Mouse (Mus musculus): Measurements from ENCODE around the gene Mtif3. TPM values are rescaled to one million over a fixed set of nuclear protein-coding genes. Genes with fewer than 3 reads are reported as not detected.

The Mtif3 gene
- polyA plus RNA-seq, 1 experiment from 2014 or later: 11.8 TPM

- Histone ChIP-seq H3K36me3 (ENCODE audit: control insufficient read depth, insufficient read depth) (no peaks in the 10 kb centered on the region), H3K9ac (ENCODE audit: low read depth, low read length) (no peak overlapping the region), H3K9me3 (replicated peaks; ENCODE audit: control insufficient read depth, low read length) (no peaks in the 10 kb centered on the region), H3K27ac (ENCODE audit: low read length) (no peak overlapping the region), H3K4me2 (ENCODE audit: low read depth, low read length) (no peak overlapping the region), H3K27me3 (ENCODE audit: control insufficient read depth, insufficient read depth, low read depth, low read length) (no peaks in the 10 kb centered on the region), H3K4me1 (ENCODE audit: control insufficient read depth, low read depth, low read length) (peaks cover 4% of the 10 kb centered on the region), H3K4me3 (ENCODE audit: low read depth, low read length) (no peak overlapping the region)
- ATAC-seq (ENCODE audit: low read depth): no peak
- WGBS (ENCODE audit: insufficient replicate concordance): 61% methylated on average over 13 of the region's 13 CpGs
Measured at GRCm38 (mm10) chr5:146968695-146969393, 5.2 kb upstream of the Mtif3 start.

GRCm38 (mm10) chr5:146963937-146964278 is 308 bp upstream of the Mtif3 start:
- Histone ChIP-seq H3K9me3 (replicated peaks; ENCODE audit: control insufficient read depth, low read length) (no peaks in the 10 kb centered on the region), H3K27ac (ENCODE audit: low read length) (no peak overlapping the region), H3K4me1 (ENCODE audit: control insufficient read depth, low read depth, low read length) (peaks cover 8% of the 10 kb centered on the region), H3K4me2 (ENCODE audit: low read depth, low read length) (peak overlapping the region; percentile 73), H3K9ac (ENCODE audit: low read depth, low read length) (peak overlapping the region; percentile 77), H3K36me3 (ENCODE audit: control insufficient read depth, insufficient read depth) (peaks cover under 1% of the 10 kb centered on the region), H3K4me3 (ENCODE audit: low read depth, low read length) (peak overlapping the region; percentile 84), H3K27me3 (ENCODE audit: control insufficient read depth, insufficient read depth, low read depth, low read length) (no peaks in the 10 kb centered on the region)
- 59% methylated on average over 8 of the region's 8 CpGs for WGBS (ENCODE audit: insufficient replicate concordance)
- no peak for ATAC-seq (ENCODE audit: low read depth)

- H3K9ac ChIP-seq (ENCODE audit: low read depth, low read length): no peak overlapping the region
- no peak overlapping the region for H3K4me2 ChIP-seq (ENCODE audit: low read depth, low read length)
- ATAC-seq (ENCODE audit: low read depth): 0 out of 2 replicates have a peak, but pooled peaks have one; percentile 17
- H3K4me3 ChIP-seq (ENCODE audit: low read depth, low read length): no peak overlapping the region
- no peaks in the 10 kb centered on the region; the same call in none of the 2 replicates for H3K4me1 ChIP-seq (ENCODE audit: control insufficient read depth, low read depth, low read length)
- H3K27me3 ChIP-seq (ENCODE audit: control insufficient read depth, insufficient read depth, low read depth, low read length): no peaks in the 10 kb centered on the region
- H3K9me3 ChIP-seq (replicated peaks; ENCODE audit: control insufficient read depth, low read length): no peaks in the 10 kb centered on the region
- WGBS (ENCODE audit: insufficient replicate concordance): 77% methylated on average over 18 of the region's 18 CpGs
- H3K27ac ChIP-seq (ENCODE audit: low read length): no peak overlapping the region
- peaks cover 47% of the 10 kb centered on the region for H3K36me3 ChIP-seq (ENCODE audit: control insufficient read depth, insufficient read depth)
Measured at GRCm38 (mm10) chr5:146956678-146957077, 6.9 kb downstream of the Mtif3 start.

- Histone ChIP-seq H3K4me2 (ENCODE audit: low read depth, low read length) (no peak overlapping the region), H3K4me1 (ENCODE audit: control insufficient read depth, low read depth, low read length) (no peaks in the 10 kb centered on the region; the same call in 1 of the 2 replicates), H3K9me3 (replicated peaks; ENCODE audit: control insufficient read depth, low read length) (no peaks in the 10 kb centered on the region), H3K27me3 (ENCODE audit: control insufficient read depth, insufficient read depth, low read depth, low read length) (no peaks in the 10 kb centered on the region), H3K27ac (ENCODE audit: low read length) (no peak overlapping the region), H3K36me3 (ENCODE audit: control insufficient read depth, insufficient read depth) (peaks cover 52% of the 10 kb centered on the region), H3K4me3 (ENCODE audit: low read depth, low read length) (no peak overlapping the region), H3K9ac (ENCODE audit: low read depth, low read length) (no peak overlapping the region)
- ATAC-seq (ENCODE audit: low read depth): no peak
- 70% methylated on average over 5 of the region's 5 CpGs for WGBS (ENCODE audit: insufficient replicate concordance)
Measured at GRCm38 (mm10) chr5:146955651-146956050, 7.9 kb downstream of the Mtif3 start.

- H3K27ac ChIP-seq (ENCODE audit: low read length): no peak overlapping the region
- H3K4me2 ChIP-seq (ENCODE audit: low read depth, low read length): no peak overlapping the region
- 83% methylated on average over 7 of the region's 7 CpGs for WGBS (ENCODE audit: insufficient replicate concordance)
- peaks cover 2% of the 10 kb centered on the region for H3K4me1 ChIP-seq (ENCODE audit: control insufficient read depth, low read depth, low read length)
- H3K9me3 ChIP-seq (replicated peaks; ENCODE audit: control insufficient read depth, low read length): no peaks in the 10 kb centered on the region
- no peak overlapping the region for H3K4me3 ChIP-seq (ENCODE audit: low read depth, low read length)
- H3K9ac ChIP-seq (ENCODE audit: low read depth, low read length): no peak overlapping the region
- no peak for ATAC-seq (ENCODE audit: low read depth)
- no peaks in the 10 kb centered on the region for H3K27me3 ChIP-seq (ENCODE audit: control insufficient read depth, insufficient read depth, low read depth, low read length)
- H3K36me3 ChIP-seq (ENCODE audit: control insufficient read depth, insufficient read depth): peaks cover 52% of the 10 kb centered on the region
Measured at GRCm38 (mm10) chr5:146954576-146954975, 9.0 kb downstream of the Mtif3 start.

GRCm38 (mm10) chr5:146948508-146949088 is 15.0 kb downstream of the Mtif3 start, which contains the start of gene Gtf3a:
Gene Gtf3a (plus strand): TSS chr5:146948657.
- Histone ChIP-seq H3K9me3 (replicated peaks; ENCODE audit: control insufficient read depth, low read length) (peaks cover 3% of the 10 kb centered on the region), H3K27me3 (ENCODE audit: control insufficient read depth, insufficient read depth, low read depth, low read length) (no peaks in the 10 kb centered on the region), H3K9ac (ENCODE audit: low read depth, low read length) (peak within 1 kb of the TSS; percentile 77), H3K4me3 (ENCODE audit: low read depth, low read length) (peak within 1 kb of the TSS; percentile 80), H3K27ac (ENCODE audit: low read length) (peak within 1 kb of the TSS; percentile 84), H3K36me3 (ENCODE audit: control insufficient read depth, insufficient read depth) (peaks cover 21% of the 10 kb centered on the region), H3K4me1 (ENCODE audit: control insufficient read depth, low read depth, low read length) (peaks cover 14% of the 10 kb centered on the region), H3K4me2 (ENCODE audit: low read depth, low read length) (peak within 1 kb of the TSS; percentile 90)
- peak; percentile 93 for ATAC-seq (ENCODE audit: low read depth)
- WGBS (ENCODE audit: insufficient replicate concordance): 0% methylated on average over 48 of the region's 62 CpGs

GRCm38 (mm10) chr5:146948041-146948507 is 15.5 kb downstream of the Mtif3 start:
- Histone ChIP-seq H3K27me3 (ENCODE audit: control insufficient read depth, insufficient read depth, low read depth, low read length) (no peaks in the 10 kb centered on the region), H3K9ac (ENCODE audit: low read depth, low read length) (peak overlapping the region; percentile 68), H3K27ac (ENCODE audit: low read length) (peak overlapping the region; percentile 78), H3K4me3 (ENCODE audit: low read depth, low read length) (peak overlapping the region; percentile 80), H3K9me3 (replicated peaks; ENCODE audit: control insufficient read depth, low read length) (peaks cover 3% of the 10 kb centered on the region), H3K4me2 (ENCODE audit: low read depth, low read length) (peak overlapping the region; percentile 90), H3K4me1 (ENCODE audit: control insufficient read depth, low read depth, low read length) (peaks cover 14% of the 10 kb centered on the region), H3K36me3 (ENCODE audit: control insufficient read depth, insufficient read depth) (peaks cover 16% of the 10 kb centered on the region)
- ATAC-seq (ENCODE audit: low read depth): no peak
- 11% methylated on average over 10 of the region's 10 CpGs for WGBS (ENCODE audit: insufficient replicate concordance)

- Histone ChIP-seq H3K9ac (ENCODE audit: low read depth, low read length) (no peak overlapping the region), H3K36me3 (ENCODE audit: control insufficient read depth, insufficient read depth) (peaks cover 12% of the 10 kb centered on the region), H3K27ac (ENCODE audit: low read length) (no peak overlapping the region), H3K27me3 (ENCODE audit: control insufficient read depth, insufficient read depth, low read depth, low read length) (no peaks in the 10 kb centered on the region), H3K4me2 (ENCODE audit: low read depth, low read length) (peak overlapping the region; percentile 90; the same call in 1 of the 2 replicates), H3K9me3 (replicated peaks; ENCODE audit: control insufficient read depth, low read length) (peaks cover 3% of the 10 kb centered on the region), H3K4me3 (ENCODE audit: low read depth, low read length) (no peak overlapping the region; the same call in 1 of the 2 replicates), H3K4me1 (ENCODE audit: control insufficient read depth, low read depth, low read length) (peaks cover 14% of the 10 kb centered on the region)
- 39% methylated on average over 6 of the region's 6 CpGs for WGBS (ENCODE audit: insufficient replicate concordance)
- no peak for ATAC-seq (ENCODE audit: low read depth)
Measured at GRCm38 (mm10) chr5:146947497-146947896, 16.1 kb downstream of the Mtif3 start.

- no peak overlapping the region for H3K9ac ChIP-seq (ENCODE audit: low read depth, low read length)
- ATAC-seq (ENCODE audit: low read depth): no peak
- H3K4me3 ChIP-seq (ENCODE audit: low read depth, low read length): no peak overlapping the region
- WGBS (ENCODE audit: insufficient replicate concordance): 72% methylated on average over 9 of the region's 9 CpGs
- no peak overlapping the region for H3K4me2 ChIP-seq (ENCODE audit: low read depth, low read length)
- H3K27ac ChIP-seq (ENCODE audit: low read length): no peak overlapping the region
- peaks cover 5% of the 10 kb centered on the region; the same call in 1 of the 2 replicates for H3K36me3 ChIP-seq (ENCODE audit: control insufficient read depth, insufficient read depth)
- H3K27me3 ChIP-seq (ENCODE audit: control insufficient read depth, insufficient read depth, low read depth, low read length): no peaks in the 10 kb centered on the region
- peaks cover 14% of the 10 kb centered on the region for H3K4me1 ChIP-seq (ENCODE audit: control insufficient read depth, low read depth, low read length)
- H3K9me3 ChIP-seq (replicated peaks; ENCODE audit: control insufficient read depth, low read length): peaks cover 3% of the 10 kb centered on the region
Measured at GRCm38 (mm10) chr5:146946682-146947081, 16.9 kb downstream of the Mtif3 start.

All from liver, embryonic 16.5 days (tissue).